Mouse (Mus musculus) liver, embryonic 11.5 days (tissue): ENCODE data around the gene Rerg. TPM values are rescaled to one million over a fixed set of nuclear protein-coding genes. Genes with fewer than 3 reads are reported as not detected.

ENCODE experiments used
- ATAC-seq: fragments of 200-750 bp; cut with Nextera tagmentation; replicated peaks from 2 replicates; pipeline ENCODE4 v1.8.0; 2017; ENCODE audit warnings: moderate number of reproducible peaks, mild to moderate bottlenecking, moderate TSS enrichment, moderate library complexity; ENCODE audit not compliant: low FRiP score
- DNase-seq: peaks from one replicate; pipeline ENCODE4 v3.0.0-alpha.2; 2017; ENCODE audit warnings: low spot score
- H3K27ac ChIP-seq: fragments of 300-500 bp; sonication (generic); 2 replicates; pipeline ENCODE4 v1.5.1; 2014; ENCODE audit warnings: mild to moderate bottlenecking, low read depth, low read length, control low read depth
- H3K27me3 ChIP-seq: fragments of 300-500 bp; sonication (generic); replicated peaks from 2 replicates; pipeline ENCODE4 v1.6.1; 2014; ENCODE audit warnings: low read length, mixed read lengths; ENCODE audit not compliant: control insufficient read depth, insufficient read depth
- H3K36me3 ChIP-seq: fragments of 300-500 bp; sonication (generic); 2 replicates; pipeline ENCODE4 v1.6.1; 2014; ENCODE audit warnings: mild to moderate bottlenecking, low read length, moderate library complexity, mixed read lengths; ENCODE audit not compliant: control insufficient read depth, insufficient read depth
- H3K4me1 ChIP-seq: fragments of 300-500 bp; sonication (generic); replicated peaks from 2 replicates; pipeline ENCODE4 v1.6.1; 2014; ENCODE audit warnings: low read length, mixed read lengths; ENCODE audit not compliant: control insufficient read depth, insufficient read depth
- H3K4me2 ChIP-seq: fragments of 300-500 bp; sonication (generic); 2 replicates; pipeline ENCODE4 v1.6.1; 2014; ENCODE audit warnings: mild to moderate bottlenecking, control low read depth, moderate library complexity
- H3K4me3 ChIP-seq: fragments of 300-500 bp; sonication (generic); 2 replicates; pipeline ENCODE4 v1.5.1; 2014; ENCODE audit warnings: low read depth, low read length, control low read depth
- H3K9ac ChIP-seq: fragments of 300-500 bp; sonication (generic); 2 replicates; pipeline ENCODE4 v1.6.1; 2014; ENCODE audit warnings: low read depth, low read length, control low read depth
- H3K9me3 ChIP-seq: fragments of 300-500 bp; sonication (generic); 2 replicates; pipeline ENCODE4 v1.6.1; 2016; ENCODE audit warnings: low read length, inconsistent platforms, mixed read lengths; ENCODE audit not compliant: control insufficient read depth
- WGBS: fragments of 180-500 bp; shearing (Covaris S2); extraction: QIAGEN DNeasy Blood & Tissue Kit; methylation state at CpG from one replicate; pipeline ENCODE4 v1.1.7; 2014; 5-methylcytosine and 5-hydroxymethylcytosine counted together
- polyA plus RNA-seq: library from polyadenylated mRNA; unstranded; fragments of >200 nt; fragmentation: Nextera tagmentation; extraction: Ambion mirVana; gene quantifications from 2 replicates; pipeline ENCODE4 v1.2.1, GENCODE M21; 2014

Gene Rerg
- polyA plus RNA-seq, 1 experiment from 2014 or later: 3.4 TPM

DNA sequence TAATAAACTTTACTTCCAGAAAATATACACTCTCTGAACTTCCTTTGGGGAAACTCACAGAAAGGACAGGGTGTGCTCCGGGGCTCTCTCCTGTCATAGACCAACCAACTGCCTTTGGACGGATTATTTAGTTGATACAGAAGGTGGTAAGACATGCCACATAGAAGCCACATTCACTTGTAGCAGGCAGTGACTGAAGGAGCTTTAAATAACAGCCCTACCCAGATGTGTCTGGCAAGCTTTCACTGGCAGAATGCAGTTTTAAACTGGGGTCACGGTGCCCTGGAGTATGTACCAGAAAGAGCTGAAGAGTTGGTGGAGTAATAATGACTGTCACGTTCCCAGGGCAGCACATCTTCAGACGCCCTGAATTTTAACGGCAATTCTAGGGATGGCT, 59.5 kb downstream of the Rerg start:
- Histone ChIP-seq H3K9me3 (no peaks in the 10 kb centered on the region), H3K27me3 (no peaks in the 10 kb centered on the region), H3K27ac (no peak overlapping the region), H3K4me2 (no peak overlapping the region), H3K9ac (no peak overlapping the region), H3K4me1 (no peaks in the 10 kb centered on the region), H3K4me3 (no peak overlapping the region), H3K36me3 (no peaks in the 10 kb centered on the region)
- no peak for ATAC-seq
- no peak for DNase-seq
- 79% methylated on average over 6 of the region's 6 CpGs for WGBS

DNA sequence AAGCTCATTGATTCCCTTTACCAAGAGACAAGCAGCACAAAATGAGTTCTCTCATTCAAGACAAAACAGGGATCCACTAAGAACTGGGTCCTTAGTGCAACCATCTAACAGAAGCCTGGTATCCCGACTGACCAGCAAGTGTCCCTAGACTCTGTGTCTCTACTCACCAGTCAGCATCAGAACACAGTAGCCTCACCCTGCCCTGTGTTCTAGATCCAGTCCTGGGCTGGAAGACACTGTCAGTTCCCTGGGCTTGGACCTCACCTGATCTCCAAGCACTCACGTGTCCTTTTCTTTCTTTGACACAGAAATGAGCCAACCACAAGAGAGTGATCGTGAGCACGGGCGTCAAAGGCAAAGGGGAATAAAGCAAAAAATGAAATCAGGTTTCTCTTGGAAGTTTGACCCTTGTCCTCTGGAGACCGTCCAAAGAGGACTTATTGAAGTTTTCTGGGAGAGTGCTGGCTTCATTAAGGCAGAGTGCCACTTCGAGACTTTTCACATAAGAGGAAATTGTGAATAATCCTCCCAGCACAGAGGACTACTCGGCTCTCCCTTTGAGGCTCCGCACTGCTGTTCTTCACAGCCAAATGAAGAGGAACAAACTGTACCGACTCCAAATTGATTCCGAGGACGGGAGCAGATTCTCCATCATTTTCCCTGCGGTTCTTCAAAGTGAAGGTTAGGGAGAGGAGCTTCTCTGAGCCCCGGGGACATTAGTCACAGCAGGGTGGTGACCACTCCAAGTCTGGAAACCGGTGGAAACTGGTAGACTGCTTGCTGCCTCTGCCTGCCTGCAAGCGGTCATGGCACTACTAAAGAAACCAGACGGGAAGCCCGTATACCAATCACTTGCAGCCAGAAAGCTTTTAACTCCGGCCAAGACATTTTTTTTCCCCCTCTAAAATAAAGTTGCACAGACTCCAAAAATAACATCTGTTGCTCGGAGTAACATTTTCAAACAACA, 60.2 kb downstream of the Rerg start:
- Histone ChIP-seq H3K4me2 (no peak overlapping the region), H3K27me3 (no peaks in the 10 kb centered on the region), H3K9ac (no peak overlapping the region), H3K9me3 (no peaks in the 10 kb centered on the region), H3K4me3 (no peak overlapping the region), H3K27ac (no peak overlapping the region), H3K4me1 (no peaks in the 10 kb centered on the region), H3K36me3 (no peaks in the 10 kb centered on the region)
- DNase-seq (no peak), ATAC-seq (no peak)
- 78% methylated on average over 20 of the region's 20 CpGs for WGBS

DNA sequence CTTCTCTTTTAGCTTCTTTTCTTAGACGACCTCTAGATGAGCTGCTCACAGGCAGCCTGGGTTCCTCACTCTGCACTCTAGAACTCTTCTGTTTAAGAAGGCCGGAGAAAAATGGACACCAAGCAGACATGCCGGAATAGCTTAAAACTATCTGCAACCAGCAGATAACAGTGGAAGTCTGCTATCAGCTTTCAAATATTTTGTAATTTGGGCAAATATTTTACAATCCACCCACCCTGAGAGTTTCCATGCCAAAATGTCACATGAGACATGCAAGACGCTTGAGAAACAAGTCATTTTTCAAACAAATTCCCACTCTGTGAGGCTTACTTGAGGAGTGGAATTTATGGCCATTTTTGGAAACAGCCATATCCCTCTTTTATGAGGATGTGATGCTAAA, 65.0 kb downstream of the Rerg start:
- Histone ChIP-seq H3K4me2 (no peak overlapping the region), H3K9me3 (no peaks in the 10 kb centered on the region), H3K36me3 (no peaks in the 10 kb centered on the region), H3K9ac (no peak overlapping the region), H3K4me3 (no peak overlapping the region), H3K4me1 (no peaks in the 10 kb centered on the region), H3K27ac (no peak overlapping the region), H3K27me3 (no peaks in the 10 kb centered on the region)
- 62% methylated on average over 4 of the region's 4 CpGs for WGBS
- DNase-seq (no peak), ATAC-seq (no peak)

DNA sequence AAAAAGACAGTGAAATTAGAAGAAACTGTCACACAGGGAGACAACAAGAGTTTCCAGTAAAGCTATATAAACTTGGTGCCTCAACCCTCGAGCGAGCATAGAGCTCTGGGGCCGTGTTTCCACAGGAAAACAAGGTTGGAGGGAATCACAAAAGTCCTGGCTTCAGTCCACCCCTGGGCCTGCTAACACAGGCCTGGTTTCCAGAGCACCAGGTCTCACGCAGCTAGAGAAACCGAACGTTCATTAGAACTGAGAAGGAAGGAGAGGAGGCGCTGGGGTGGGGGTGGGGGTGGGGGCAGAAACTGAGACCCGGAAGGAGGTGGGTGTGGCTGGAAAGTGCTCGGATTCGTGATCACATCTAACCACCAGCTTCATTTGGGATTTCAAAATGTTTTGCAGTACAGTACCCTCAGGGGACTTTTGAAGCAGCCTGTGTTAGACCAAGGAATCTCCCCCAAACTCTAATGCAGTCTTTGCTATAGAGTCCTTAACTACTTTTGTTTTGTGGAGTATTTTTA, 67.6 kb downstream of the Rerg start:
- Histone ChIP-seq H3K4me3 (no peak overlapping the region), H3K9me3 (no peaks in the 10 kb centered on the region), H3K27ac (no peak overlapping the region), H3K9ac (no peak overlapping the region), H3K4me1 (no peaks in the 10 kb centered on the region), H3K27me3 (no peaks in the 10 kb centered on the region; the same call in 1 of the 2 replicates), H3K36me3 (no peaks in the 10 kb centered on the region), H3K4me2 (no peak overlapping the region)
- DNase-seq (no peak), ATAC-seq (no peak)
- 42% methylated on average over 10 of the region's 10 CpGs for WGBS

DNA sequence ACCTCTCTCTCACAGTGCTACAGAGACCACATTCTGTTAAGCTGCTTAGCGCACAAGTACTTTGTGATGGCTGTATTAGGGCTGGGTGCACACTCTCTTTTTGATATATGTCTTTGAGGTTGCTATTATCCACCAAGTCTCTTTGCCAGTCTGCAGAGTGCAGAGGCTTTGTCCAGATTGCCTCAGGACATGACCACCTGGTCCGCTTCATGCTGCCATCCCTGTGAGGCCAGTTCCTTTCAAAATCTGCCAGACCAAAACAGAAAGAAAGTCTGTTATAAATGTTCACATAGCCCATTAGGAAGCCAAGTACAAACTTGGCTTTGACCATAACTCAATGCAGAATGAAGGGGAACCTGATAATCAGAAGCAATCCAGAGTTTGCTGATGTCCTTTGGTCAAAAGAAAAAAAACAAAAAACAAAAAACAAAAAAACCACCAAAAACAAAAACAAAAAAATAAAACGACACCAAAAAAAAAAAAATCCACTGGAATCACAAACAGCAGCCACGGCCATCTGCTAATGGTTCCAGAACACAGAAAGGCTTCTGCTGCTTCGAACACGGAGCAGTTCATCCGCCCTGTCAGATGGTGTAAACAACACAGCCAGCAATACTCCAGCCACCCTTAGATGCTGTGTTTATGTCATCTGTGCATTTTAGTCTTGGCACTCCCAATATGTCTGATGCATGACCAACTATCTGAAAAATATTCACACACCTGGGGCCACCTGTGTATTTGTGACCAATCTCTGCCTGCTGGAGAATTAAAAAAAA, 68.2 kb downstream of the Rerg start:
- H3K4me3 ChIP-seq: no peak overlapping the region
- H3K4me1 ChIP-seq: no peaks in the 10 kb centered on the region
- no peaks in the 10 kb centered on the region; the same call in 1 of the 2 replicates for H3K27me3 ChIP-seq
- no peak overlapping the region for H3K9ac ChIP-seq
- WGBS: 81% methylated on average over 7 of the region's 7 CpGs
- DNase-seq (no peak), ATAC-seq (no peak)
- H3K9me3 ChIP-seq: no peaks in the 10 kb centered on the region
- H3K36me3 ChIP-seq: no peaks in the 10 kb centered on the region
- H3K27ac ChIP-seq: no peak overlapping the region
- no peak overlapping the region for H3K4me2 ChIP-seq

DNA sequence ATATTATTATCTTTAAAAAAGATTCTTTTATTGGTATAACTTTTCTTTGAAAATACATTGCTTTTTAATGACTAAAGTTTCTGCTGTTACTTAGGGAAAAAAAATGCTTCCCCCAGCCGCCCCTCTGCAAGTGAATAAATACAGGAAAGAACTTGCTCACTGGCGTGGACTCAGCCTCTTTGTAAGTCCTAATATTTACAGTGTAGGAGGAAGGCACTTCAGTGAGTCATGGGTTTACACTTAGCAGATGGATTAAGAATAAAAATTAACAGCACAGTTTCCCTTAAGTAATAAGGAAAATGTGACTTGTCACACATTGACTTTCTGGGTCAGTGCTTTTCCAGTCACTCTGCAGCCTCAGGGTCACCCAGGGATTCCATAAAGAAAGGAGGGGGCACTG, 70.0 kb downstream of the Rerg start:
- Histone ChIP-seq H3K27me3 (no peaks in the 10 kb centered on the region; the same call in 1 of the 2 replicates), H3K9ac (no peak overlapping the region), H3K27ac (no peak overlapping the region), H3K9me3 (no peaks in the 10 kb centered on the region), H3K36me3 (no peaks in the 10 kb centered on the region), H3K4me2 (no peak overlapping the region), H3K4me1 (no peaks in the 10 kb centered on the region), H3K4me3 (no peak overlapping the region)
- ATAC-seq: no peak
- no peak for DNase-seq
- 51% methylated on average over 2 of the region's 2 CpGs for WGBS

DNA sequence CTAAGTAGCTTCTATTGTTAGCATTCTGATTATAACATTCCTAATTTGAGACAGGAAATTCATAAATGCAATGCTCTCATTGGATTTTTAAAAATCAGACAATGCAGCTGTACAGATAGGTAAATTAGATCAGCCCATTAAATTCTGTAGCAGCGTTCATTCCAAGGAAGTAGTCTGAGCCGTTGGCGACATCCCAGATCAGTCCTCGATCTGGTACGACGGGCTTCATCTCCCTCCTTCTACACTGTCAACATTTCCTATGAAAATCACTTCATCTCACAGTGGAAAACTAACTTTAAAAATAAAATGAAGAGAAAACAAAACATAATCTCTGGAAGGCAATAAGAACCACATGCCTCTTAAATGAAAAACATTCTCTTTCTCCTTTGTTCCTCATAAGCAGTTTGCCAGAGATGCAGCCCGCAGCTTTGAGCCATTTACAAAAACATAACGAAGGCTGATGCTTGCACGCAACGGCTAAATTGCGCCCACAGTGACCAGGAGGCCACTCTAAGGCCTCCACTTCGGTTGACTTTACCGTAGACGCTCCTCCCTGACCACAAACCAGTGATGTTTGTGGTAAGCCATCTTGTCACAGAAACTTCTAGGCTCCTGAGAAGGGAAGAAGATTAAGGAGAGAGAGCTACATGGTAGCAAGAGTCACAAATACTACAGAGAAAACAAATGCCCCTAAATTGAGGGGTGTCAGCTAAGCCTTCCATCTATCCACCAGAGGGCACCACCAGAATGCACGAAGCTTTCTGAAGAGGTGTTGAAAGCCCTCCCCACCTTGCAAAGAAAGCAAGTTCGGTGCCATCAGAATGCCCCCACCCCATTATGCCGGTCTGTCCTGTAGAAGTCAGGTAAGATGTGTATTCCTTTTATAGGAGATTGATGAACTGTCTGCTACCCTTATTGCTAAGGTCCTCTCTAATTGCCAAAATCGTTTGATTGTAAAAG, 71.8 kb downstream of the Rerg start:
- no peaks in the 10 kb centered on the region; the same call in 1 of the 2 replicates for H3K27me3 ChIP-seq
- no peaks in the 10 kb centered on the region for H3K36me3 ChIP-seq
- DNase-seq: no peak
- H3K27ac ChIP-seq: no peak overlapping the region
- H3K4me2 ChIP-seq: no peak overlapping the region
- ATAC-seq: no peak
- H3K4me3 ChIP-seq: no peak overlapping the region
- no peaks in the 10 kb centered on the region for H3K4me1 ChIP-seq
- no peaks in the 10 kb centered on the region for H3K9me3 ChIP-seq
- 69% methylated on average over 18 of the region's 18 CpGs for WGBS
- H3K9ac ChIP-seq: no peak overlapping the region

DNA sequence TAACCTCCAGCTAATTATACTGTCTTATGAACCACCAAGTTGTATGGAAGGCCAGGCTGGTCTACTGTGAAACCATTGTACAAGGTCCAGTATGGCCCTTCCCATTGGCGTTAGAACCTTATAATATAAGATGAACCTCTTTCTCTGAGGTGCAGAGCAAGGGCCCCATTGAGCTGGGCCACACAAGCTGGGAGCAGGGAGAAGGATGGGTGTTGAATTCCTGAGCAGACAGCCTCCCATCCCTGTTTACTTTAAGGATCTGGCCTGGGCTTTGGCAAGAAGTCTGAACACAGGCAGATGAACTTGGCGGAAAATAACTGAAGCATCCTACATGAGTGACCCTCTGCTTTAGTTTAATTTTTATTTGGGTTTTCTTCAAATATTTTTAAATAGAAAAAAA, 75.8 kb downstream of the Rerg start:
- Histone ChIP-seq H3K4me2 (no peak overlapping the region), H3K4me1 (no peaks in the 10 kb centered on the region), H3K9ac (no peak overlapping the region), H3K27me3 (no peaks in the 10 kb centered on the region), H3K9me3 (no peaks in the 10 kb centered on the region), H3K27ac (no peak overlapping the region), H3K36me3 (no peaks in the 10 kb centered on the region), H3K4me3 (no peak overlapping the region)
- WGBS: 67% methylated on average over 2 of the region's 2 CpGs
- no peak for ATAC-seq
- DNase-seq: no peak
